Mouse (Mus musculus) R1 (cell line): ENCODE data around the gene Mrgpre.

Experiments
- DNase-seq: peaks from one replicate; pipeline ENCODE4 v3.0.0-alpha.2; 2018; ENCODE audit warnings: low read depth, low spot score

Gene Mrgpre

GRCm38 (mm10) chr7:143777375-143777774 is 6.9 kb downstream of the Mrgpre start:
- no peak for DNase-seq

GRCm38 (mm10) chr7:143776137-143776536 is 8.2 kb downstream of the Mrgpre start:
- peak; percentile 51 for DNase-seq

- DNase-seq, result no peak
Observed at GRCm38 (mm10) chr7:143769461-143769860, 14.8 kb downstream of the Mrgpre start.

- DNase-seq, result no peak
Observed at GRCm38 (mm10) chr7:143768267-143768666, 16.0 kb downstream of the Mrgpre start.

- no peak for DNase-seq
Observed at GRCm38 (mm10) chr7:143766893-143767292, 17.4 kb downstream of the Mrgpre start, which contains the start of gene Mrgprg. TSS of gene Mrgprg (minus strand) at chr7:143766993.

GRCm38 (mm10) chr7:143764876-143765530 is 19.3 kb downstream of the Mrgpre start:
- no peak for DNase-seq

GRCm38 (mm10) chr7:143763794-143764193 is 20.5 kb downstream of the Mrgpre start:
- DNase-seq, result peak; percentile 51

- no peak for DNase-seq
Observed at GRCm38 (mm10) chr7:143758956-143759355, 25.3 kb downstream of the Mrgpre start.

GRCm38 (mm10) chr7:143757696-143758095 is 26.6 kb downstream of the Mrgpre start:
- no peak for DNase-seq

GRCm38 (mm10) chr7:143757027-143757390 is 27.3 kb downstream of the Mrgpre start:
- peak; percentile 86 for DNase-seq

GRCm38 (mm10) chr7:143756125-143757026 is 27.9 kb downstream of the Mrgpre start, which contains the start of gene Osbpl5:
TSS of gene Osbpl5 (minus strand) at chr7:143756985.
- no peak for DNase-seq

- DNase-seq, result no peak
Observed at GRCm38 (mm10) chr7:143755357-143756124, 28.8 kb downstream of the Mrgpre start.

- DNase-seq, result peak; percentile 61
Observed at GRCm38 (mm10) chr7:143753990-143754715, 30.1 kb downstream of the Mrgpre start.

GRCm38 (mm10) chr7:143752606-143753005 is 31.7 kb downstream of the Mrgpre start:
- DNase-seq, result no peak

- DNase-seq, result no peak
Observed at GRCm38 (mm10) chr7:143752056-143752455, 32.2 kb downstream of the Mrgpre start.

GRCm38 (mm10) chr7:143751380-143751779 is 32.9 kb downstream of the Mrgpre start:
- DNase-seq, result no peak

- DNase-seq, result no peak
Observed at GRCm38 (mm10) chr7:143749045-143749444, 35.3 kb downstream of the Mrgpre start.

- DNase-seq, result peak; percentile 82
Observed at GRCm38 (mm10) chr7:143748041-143748868, 36.0 kb downstream of the Mrgpre start.

- DNase-seq, result no peak
Observed at GRCm38 (mm10) chr7:143740653-143741052, 43.6 kb downstream of the Mrgpre start.
